Mouse (Mus musculus): Measurements from ENCODE around the gene Zeb2.

Zeb2 gene

GRCm38 (mm10) chr2:45112021-45112747, 5.0 kb downstream of the Zeb2 start:
- peak; percentile 24 for DNase-seq (ENCODE audit: low read depth)

GRCm38 (mm10) chr2:45111571-45111970, 5.6 kb downstream of the Zeb2 start:
- peak; percentile 23 for DNase-seq (ENCODE audit: low read depth)

GRCm38 (mm10) chr2:45110757-45111411, 6.3 kb downstream of the Zeb2 start:
- DNase-seq (ENCODE audit: low read depth), result peak; percentile 42

GRCm38 (mm10) chr2:45109951-45110756, 7.0 kb downstream of the Zeb2 start:
- peak; percentile 58 for DNase-seq (ENCODE audit: low read depth)

GRCm38 (mm10) chr2:45109161-45109950, 7.8 kb downstream of the Zeb2 start:
- DNase-seq (ENCODE audit: low read depth), result peak; percentile 22

- DNase-seq (ENCODE audit: low read depth), result peak; percentile 48
These were observed 8.6 kb downstream of the Zeb2 start for GRCm38 (mm10) chr2:45108521-45109091.

- peak; percentile 6 for DNase-seq (ENCODE audit: low read depth)
These were observed 9.6 kb downstream of the Zeb2 start for GRCm38 (mm10) chr2:45107555-45107954.

- DNase-seq (ENCODE audit: low read depth), result no peak
These were observed 11.0 kb downstream of the Zeb2 start for GRCm38 (mm10) chr2:45105922-45106851.

- no peak for DNase-seq (ENCODE audit: low read depth)
These were observed 11.9 kb downstream of the Zeb2 start for GRCm38 (mm10) chr2:45105281-45105721.

GRCm38 (mm10) chr2:45104511-45105055, 12.6 kb downstream of the Zeb2 start:
- DNase-seq (ENCODE audit: low read depth), result no peak

GRCm38 (mm10) chr2:45104066-45104465, 13.1 kb downstream of the Zeb2 start:
- DNase-seq (ENCODE audit: low read depth), result no peak

- DNase-seq (ENCODE audit: low read depth), result peak; percentile 6
These were observed 13.9 kb downstream of the Zeb2 start for GRCm38 (mm10) chr2:45103021-45103983.

GRCm38 (mm10) chr2:45102191-45102638, 15.0 kb downstream of the Zeb2 start:
- DNase-seq (ENCODE audit: low read depth), result no peak

GRCm38 (mm10) chr2:45101586-45101985, 15.6 kb downstream of the Zeb2 start:
- DNase-seq (ENCODE audit: low read depth), result no peak

- no peak for DNase-seq (ENCODE audit: low read depth)
These were observed 16.2 kb downstream of the Zeb2 start for GRCm38 (mm10) chr2:45101040-45101439.

GRCm38 (mm10) chr2:45100628-45101027, 16.6 kb downstream of the Zeb2 start:
- DNase-seq (ENCODE audit: low read depth), result no peak

GRCm38 (mm10) chr2:45100017-45100416, 17.2 kb downstream of the Zeb2 start:
- DNase-seq (ENCODE audit: low read depth), result no peak

GRCm38 (mm10) chr2:45099081-45099480, 18.1 kb downstream of the Zeb2 start:
- no peak for DNase-seq (ENCODE audit: low read depth)

- no peak for DNase-seq (ENCODE audit: low read depth)
These were observed 19.2 kb downstream of the Zeb2 start for GRCm38 (mm10) chr2:45097969-45098368.
